Mouse (Mus musculus) skeletal muscle tissue, adult 2 months (tissue): ENCODE measurements around the gene E2f7.

Experiments used
- DNase-seq: peaks from one replicate; pipeline ENCODE4 v3.0.0-alpha.2; 2012; ENCODE audit warnings: low read depth, low spot score

Gene E2f7

DNA sequence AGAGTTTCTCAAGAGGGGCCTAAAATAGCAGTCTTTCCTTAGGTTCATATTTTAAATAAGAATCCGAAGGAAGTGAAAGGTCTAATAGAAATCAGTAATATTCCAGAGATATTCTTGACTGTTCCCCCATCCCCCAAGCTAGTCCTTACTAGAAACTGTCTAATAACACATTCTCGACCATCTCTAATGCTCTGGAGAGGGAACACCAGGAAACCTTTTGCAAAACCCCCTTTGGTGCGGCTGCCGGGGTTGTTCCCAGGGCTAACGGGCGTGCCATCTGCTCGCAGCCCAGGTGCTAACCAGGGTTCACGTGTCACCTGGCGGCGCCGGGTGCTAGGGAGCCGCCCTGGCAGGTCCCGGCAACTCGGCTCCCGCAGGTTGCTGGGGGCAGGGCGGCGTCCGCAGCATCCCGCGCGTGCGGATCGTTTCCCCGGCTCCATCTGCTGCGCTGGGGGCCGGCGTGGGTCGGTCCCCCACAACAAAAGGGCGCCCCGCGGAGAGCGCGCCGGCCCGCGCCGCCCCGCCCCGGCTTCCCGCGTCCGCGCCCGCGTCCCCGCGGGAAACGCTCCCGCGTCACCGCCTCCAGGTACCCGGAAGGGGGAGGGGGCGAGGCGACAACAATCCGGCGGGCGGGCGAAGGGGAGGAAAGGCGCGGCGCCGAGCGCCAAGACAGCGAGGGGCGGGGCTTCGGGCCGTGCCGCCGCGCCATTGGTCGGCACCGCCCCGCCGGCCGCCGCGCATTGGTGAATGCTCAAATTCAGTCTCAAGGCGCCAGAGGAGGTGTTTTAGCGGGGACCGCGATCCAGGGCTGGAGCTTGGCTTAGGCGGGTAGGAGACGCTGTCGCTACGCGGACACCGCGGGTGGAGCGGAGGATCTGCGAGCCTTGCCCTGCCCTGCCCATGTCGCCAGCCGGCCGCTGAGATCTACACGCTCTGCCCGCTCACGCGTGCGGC, at the start of gene E2f7:
E2f7 (plus strand) TSS at position 754 of the 954 bp plus-strand sequence.
- peak; percentile 64 for DNase-seq

- no peak for DNase-seq
Measured at GRCm38 (mm10) chr10:110701276-110701675, 44.0 kb upstream of the E2f7 start.

DNA sequence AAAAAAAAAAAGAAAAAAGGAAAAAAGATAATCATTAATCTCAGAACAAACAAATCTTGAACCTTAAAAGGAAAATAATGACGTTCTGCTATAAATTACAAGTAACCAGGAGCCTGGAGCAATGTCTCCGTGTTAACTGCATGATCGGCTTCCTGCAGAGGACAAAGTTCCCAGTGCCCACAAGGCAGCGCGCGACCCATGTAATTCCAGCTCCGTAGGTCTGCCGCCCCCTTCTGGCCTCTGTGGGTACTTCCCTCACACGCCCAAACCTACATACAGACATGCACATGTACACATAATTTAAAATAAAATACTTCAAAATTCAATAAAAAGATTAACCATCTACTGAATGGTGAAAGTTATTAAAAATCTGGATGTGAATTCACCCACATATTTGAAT, 39.6 kb upstream of the E2f7 start:
- no peak for DNase-seq

DNA sequence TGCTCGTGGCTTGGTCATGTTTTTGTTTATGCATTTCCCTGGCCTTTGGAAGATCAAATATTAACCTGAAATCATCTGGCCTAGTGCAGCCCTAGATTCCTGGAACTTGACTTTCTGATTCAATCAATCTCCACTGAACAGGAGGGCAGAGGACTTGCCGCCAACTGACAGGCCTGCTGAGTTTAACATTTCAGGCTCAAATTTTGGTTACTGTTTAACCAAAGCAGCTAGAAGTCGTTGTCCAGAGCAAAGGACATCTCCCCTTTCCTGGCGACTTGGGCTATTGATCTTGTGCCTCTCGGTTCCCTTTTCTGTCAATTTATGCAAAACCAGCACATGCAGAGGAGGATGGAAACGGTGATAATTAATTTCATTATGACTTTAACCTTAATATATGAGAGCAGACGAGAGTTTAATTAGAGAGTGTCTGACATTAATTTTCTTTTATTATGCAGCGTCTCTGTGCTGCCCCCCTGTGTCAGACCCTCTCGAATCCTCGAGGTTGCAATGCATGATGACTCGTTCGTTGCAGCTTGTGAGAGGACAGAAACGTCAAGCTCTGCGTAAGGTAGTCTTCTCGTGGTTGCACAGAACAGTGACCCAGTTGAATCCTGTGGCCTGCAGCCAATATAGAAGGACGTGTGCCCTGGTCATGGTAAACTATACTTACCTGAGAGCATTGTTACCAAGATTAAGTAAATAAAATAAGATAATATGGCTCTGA, 37.7 kb upstream of the E2f7 start:
- no peak for DNase-seq

GRCm38 (mm10) chr10:110716887-110717286, 28.4 kb upstream of the E2f7 start:
- DNase-seq: no peak

DNA sequence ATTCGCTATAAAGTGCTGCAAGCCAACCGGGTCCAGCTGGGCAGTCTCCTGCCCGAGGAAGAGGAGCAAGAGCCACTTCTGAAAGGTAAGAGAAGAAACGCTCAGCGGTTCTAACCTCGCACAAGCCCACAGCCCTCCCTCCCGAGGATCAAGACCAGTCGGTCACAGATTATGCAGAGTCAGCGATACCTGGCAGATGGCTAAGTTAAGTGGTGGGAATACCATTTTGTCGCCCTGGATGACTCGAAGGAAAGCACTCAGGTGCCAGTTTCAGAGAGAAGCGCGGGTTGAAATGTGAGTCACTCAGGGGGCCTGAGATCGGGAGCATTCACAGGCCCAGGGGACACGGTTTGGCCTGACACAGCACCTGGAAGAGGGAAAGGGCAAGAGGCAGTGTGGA, 18.8 kb upstream of the E2f7 start:
- DNase-seq: no peak

- peak; percentile 19 for DNase-seq
Measured at GRCm38 (mm10) chr10:110727816-110728215, 17.4 kb upstream of the E2f7 start.

DNA sequence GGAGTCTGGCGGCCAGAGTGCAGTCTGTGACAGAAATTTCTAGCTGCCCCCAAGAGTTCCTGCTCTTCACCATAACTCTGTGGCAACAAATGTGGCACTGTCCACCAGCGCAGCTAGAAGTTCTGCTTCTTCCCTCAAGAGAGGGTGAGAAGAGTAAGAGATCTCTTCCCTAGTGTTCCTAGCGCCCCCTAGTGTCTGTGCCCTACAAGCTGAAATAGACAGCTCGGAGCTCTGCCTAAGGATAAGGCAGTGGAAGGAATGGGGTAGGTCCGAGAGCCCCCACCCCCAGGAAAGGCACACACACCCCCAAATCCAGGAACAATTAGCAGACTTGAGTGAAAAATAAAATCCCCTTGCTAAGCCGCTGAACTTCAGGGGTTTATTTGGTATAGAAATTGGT, 11.9 kb upstream of the E2f7 start:
- peak; percentile 19 for DNase-seq

- DNase-seq: no peak
Measured at GRCm38 (mm10) chr10:110743701-110744100, 1.5 kb upstream of the E2f7 start.

GRCm38 (mm10) chr10:110744120-110744519, 1.1 kb upstream of the E2f7 start:
- DNase-seq: no peak

DNA sequence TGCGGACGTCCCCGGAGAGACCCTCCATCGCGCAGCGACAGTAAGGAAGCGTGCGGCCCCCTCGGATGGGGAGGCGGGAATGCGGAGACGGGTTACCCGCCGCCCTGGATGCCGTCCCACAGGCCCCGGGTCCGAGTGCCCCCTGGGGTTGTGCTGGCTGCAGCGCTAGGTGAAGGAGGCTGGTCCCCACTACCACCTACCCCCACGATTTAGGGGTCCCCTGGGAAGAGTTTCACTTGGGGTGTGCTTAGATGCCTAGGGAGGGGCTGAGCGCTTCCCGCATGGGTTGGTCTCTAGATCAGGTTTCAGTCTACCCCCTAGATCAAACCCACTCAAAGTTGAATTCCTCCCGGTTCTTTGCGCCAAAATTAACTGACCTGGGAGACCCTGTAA, 397 bp downstream of the E2f7 start:
- DNase-seq: no peak

DNA sequence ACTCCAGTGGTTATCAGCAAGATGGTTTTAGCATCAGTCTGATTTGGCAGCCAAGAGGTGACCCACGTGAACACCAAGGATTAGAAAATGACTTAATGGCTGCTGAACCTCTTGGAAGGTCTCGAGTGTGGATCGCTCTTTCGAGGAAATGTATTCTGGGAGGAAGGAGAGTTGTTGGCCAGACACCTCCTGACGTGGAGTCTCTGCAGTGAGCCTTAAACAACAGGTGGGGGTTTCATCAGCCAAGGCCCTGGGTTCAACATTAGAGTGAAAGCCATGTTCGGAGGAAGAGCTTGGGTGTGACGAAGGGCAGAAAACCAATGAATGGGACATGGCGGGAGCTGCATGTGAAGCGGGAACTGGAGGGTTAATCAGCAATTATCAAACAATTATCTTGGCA, 3.8 kb downstream of the E2f7 start:
- no peak for DNase-seq

DNA sequence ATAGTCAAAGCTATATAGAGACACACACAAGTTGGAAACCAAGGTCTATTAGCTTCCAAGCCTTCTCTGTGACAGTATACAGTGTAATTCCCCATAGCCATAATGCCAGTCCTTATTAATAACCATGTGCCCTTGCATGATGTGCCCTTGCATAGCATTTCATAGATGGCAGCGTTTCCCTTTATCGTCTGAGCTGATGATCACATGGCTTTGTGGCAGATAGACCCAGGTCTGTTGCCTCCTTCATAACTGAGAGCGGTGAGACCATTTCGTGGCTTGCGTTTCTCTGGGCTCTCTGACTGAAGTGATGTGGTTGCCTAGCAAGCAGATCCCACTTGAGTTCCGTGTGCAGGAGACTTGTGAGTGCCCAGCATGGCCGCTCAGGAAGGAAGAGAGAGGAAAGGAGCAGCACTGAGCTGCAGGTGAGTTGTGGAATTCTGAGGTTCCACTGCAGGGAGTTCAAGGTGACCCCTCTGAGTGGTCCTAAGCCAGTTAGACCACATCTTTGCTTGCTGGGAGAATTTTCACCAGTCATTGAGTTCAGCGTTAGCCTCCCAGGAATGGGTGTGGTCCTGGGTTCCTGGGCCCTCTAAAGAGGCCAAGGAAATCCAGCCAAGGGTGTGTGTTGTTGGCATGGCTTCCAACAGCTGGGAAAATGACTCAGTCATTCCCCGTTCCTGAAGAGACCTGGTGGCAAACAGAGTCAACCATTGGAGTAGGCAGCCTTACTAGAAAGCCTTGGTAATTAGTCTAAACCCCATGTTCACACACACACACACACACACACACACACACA, 4.5 kb downstream of the E2f7 start:
- DNase-seq: no peak

DNA sequence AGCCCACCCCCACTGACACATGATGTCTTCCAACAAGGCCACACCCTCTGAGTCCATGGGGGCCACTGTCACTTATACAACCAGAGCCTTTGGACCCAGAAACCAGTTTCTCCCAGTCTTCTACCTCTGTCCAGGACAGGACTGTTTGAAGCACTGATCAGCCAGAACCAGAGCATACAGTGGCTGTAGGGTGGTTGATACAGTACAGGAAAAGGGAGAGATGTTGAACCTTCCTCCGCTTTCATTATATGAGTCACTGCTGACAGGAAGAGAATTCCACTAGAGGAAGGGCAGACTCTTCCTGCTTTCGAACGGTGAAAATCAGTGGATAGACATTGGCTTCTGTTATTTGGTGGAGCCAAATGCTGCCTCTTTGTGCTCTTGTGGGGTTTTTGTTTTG, 7.6 kb downstream of the E2f7 start:
- no peak for DNase-seq

DNA sequence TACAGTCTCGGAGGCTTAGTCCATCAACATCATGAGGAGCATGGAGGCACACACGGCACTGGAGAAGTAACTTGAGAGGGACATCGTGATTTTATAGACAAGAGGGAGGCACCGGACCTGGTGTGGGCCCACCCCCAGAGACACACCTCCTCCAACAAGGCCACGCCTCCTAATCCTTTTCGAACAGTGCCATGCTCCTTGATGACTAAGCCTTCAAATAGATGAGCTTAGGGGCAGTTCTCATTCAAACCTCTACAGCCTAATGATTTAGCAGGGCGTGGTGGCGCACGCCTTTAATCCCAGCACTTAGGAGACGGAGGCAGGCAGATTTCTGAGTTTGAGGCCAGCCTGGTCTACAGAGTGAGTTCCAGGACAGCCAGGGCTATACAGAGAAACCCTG, 10.3 kb downstream of the E2f7 start:
- DNase-seq: no peak

- DNase-seq: no peak
Measured at GRCm38 (mm10) chr10:110756271-110756793, 11.1 kb downstream of the E2f7 start.

- peak; percentile 34 for DNase-seq
Measured at GRCm38 (mm10) chr10:110760552-110760951, 15.3 kb downstream of the E2f7 start.

DNA sequence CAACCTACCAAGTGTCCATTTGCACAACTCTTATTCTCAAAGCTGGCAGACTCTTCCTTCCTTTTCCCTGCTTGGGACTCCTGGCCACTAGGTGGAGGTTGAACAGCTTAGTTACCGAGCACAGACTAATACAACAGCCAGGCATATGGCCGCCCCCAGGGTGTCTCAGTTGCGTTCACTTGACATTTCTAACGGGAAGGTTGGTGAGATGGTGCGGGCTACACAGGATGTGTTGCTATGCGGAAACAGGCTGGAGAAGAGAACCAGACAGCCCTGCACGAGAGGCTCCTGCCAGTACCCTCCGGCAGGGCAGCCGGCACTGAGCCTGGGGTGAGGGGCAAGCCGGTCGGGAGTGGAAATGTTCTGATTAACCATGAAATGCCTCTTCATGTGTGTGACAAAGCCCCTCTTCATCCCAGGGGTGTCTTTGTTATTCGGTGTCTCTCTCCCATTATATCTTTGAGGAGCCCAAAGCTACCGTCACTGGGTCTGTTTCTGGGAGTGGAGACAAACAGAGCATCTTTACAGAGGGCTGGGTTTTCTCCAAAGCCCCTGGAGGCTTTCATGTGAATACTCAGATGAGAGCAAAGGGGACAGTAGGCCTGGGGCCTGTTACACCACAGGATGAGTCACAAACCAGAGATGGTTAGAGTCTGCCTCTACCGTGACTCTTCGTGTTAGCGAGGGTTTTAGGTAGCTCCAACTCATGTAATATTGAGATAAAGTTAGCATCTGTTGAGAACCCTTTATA, 17.1 kb downstream of the E2f7 start:
- no peak for DNase-seq

GRCm38 (mm10) chr10:110763416-110763815, 18.2 kb downstream of the E2f7 start:
- no peak for DNase-seq

DNA sequence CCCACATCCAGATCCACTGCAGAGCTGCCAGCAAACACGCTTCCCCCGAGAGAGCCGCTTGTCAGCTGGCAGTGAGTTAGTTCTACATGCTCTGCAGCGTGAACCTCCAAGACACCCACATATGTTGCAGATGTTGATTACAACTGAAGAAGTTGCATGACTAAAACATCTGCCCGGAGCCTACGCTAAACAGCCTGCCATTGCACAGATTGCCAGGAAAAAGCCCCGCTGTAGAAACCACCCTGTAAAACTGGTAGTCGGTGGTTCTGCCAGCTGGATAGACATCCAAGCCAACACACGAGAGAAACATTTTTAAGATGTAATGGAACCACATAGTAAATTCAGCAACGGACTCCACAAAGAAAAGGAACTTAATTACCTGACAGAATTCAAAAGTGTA, 24.3 kb downstream of the E2f7 start:
- DNase-seq: no peak

- no peak for DNase-seq
Measured at GRCm38 (mm10) chr10:110773201-110773600, 28.0 kb downstream of the E2f7 start.
